Mouse (Mus musculus) urinary bladder, postnatal 10 days (tissue): ENCODE data around the gene 4921511C20Rik.

Experiments used
- DNase-seq: peaks from one replicate; pipeline ENCODE4 v3.0.0; 2022; ENCODE audit warnings: low spot score

Gene 4921511C20Rik

DNA sequence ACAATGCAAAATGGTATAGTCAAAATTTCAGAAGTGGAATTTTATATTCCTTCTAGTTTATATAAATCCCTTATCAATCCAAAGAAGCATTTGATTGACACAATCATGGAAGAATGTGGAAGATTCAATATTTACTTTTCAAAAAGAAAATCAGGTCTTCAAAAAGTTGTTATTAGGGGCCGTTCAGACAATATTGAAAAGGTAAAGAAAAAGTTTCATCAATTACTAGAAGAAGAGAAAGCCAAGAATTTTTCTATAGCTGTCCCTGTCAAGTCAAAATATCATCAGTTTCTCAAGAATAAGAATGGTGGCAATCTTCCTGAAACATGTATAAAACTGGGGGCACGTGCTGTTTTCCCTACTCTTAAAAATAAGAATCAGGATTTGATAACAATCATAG, at the start of gene 4921511C20Rik:
Gene 4921511C20Rik (plus strand): TSS at position 301 of the 400 bp plus-strand sequence.
- DNase-seq, result no peak
